Mouse (Mus musculus) brain, adult 10 weeks (tissue): ENCODE data around the gene Cyp46a1. TPM values are rescaled to one million over a fixed set of nuclear protein-coding genes. Genes with fewer than 3 reads are reported as not detected.

Experiments
- polyA plus RNA-seq: library from polyadenylated mRNA; stranded (reverse); fragments of 350-450 nt; fragmentation: Illumina TruSeq; extraction: RNeasy Lipid Tissue Mini Kit (QIAGEN cat#74804); gene quantifications from one replicate; pipeline ENCODE4 v1.2.3, GENCODE M21; 2015; ENCODE audit warnings: low read depth, low replicate concordance

Gene Cyp46a1
- polyA plus RNA-seq, result 228 TPM

GRCm38 (mm10) chr12:108333895-108334445 lies at the start of gene Cyp46a1:
TSS of gene Cyp46a1 (plus strand) at chr12:108334381.

GRCm38 (mm10) chr12:108305812-108306794 lies 28.1 kb upstream of the Cyp46a1 start, which contains the start of gene Hhipl1:
TSS of gene Hhipl1 (plus strand) at chr12:108306270.

GRCm38 (mm10) chr12:108370596-108371428 lies 36.6 kb downstream of the Cyp46a1 start, which contains the start of gene Eml1:
TSS of gene Eml1 (plus strand) at chr12:108370957.

Other genes with a start within 250 kb of the Cyp46a1 start
- gene Setd3, start 155.1 kb upstream of the Cyp46a1 start, polyA plus RNA-seq, result 160 TPM
- gene Ccnk, start 154.8 kb upstream of the Cyp46a1 start, polyA plus RNA-seq, result 17.9 TPM
- 32.0 TPM for gene Ccdc85c, start 59.0 kb upstream of the Cyp46a1 start, polyA plus RNA-seq
- gene Hhipl1, start 28.1 kb upstream of the Cyp46a1 start, polyA plus RNA-seq, result 5.4 TPM
- gene Eml1, start 36.6 kb downstream of the Cyp46a1 start, polyA plus RNA-seq, result 68.9 TPM
- 156 TPM for gene Evl, start 220.3 kb downstream of the Cyp46a1 start, polyA plus RNA-seq